Mouse (Mus musculus) left cerebral cortex, postnatal 36 days (tissue): ENCODE data around the gene Hmgn2. TPM values are rescaled to one million over a fixed set of nuclear protein-coding genes. Genes with fewer than 3 reads are reported as not detected.
"Not testable (repeated sequence)": the region's sequence is repeated elsewhere in the genome, so short reads cannot be mapped to it uniquely, and the experiment has no call there.

Experiments
- DNase-seq, 2 experiments: peaks; one replicate each; pipeline ENCODE4 v3.0.0; 2021 to 2022; ENCODE audit warnings: low spot score in 2 of 2, mixed read lengths in 1 of 2
- intact Hi-C: fragments of 180-260 bp; cut with DNase I; formaldehyde crosslinking; loops from one replicate; pipeline ENCODE4 v1.15.1; 2025
- total RNA-seq, 2 experiments: library from RNA; stranded (reverse); gene quantifications; 2 replicates each; pipeline ENCODE4 v1.2.3; 2021

Hmgn2 gene
- total RNA-seq = 100 to 1,000 TPM in 1 of 2 experiments, 10 to 100 TPM in 1; 97.3 to 117 TPM

DNA sequence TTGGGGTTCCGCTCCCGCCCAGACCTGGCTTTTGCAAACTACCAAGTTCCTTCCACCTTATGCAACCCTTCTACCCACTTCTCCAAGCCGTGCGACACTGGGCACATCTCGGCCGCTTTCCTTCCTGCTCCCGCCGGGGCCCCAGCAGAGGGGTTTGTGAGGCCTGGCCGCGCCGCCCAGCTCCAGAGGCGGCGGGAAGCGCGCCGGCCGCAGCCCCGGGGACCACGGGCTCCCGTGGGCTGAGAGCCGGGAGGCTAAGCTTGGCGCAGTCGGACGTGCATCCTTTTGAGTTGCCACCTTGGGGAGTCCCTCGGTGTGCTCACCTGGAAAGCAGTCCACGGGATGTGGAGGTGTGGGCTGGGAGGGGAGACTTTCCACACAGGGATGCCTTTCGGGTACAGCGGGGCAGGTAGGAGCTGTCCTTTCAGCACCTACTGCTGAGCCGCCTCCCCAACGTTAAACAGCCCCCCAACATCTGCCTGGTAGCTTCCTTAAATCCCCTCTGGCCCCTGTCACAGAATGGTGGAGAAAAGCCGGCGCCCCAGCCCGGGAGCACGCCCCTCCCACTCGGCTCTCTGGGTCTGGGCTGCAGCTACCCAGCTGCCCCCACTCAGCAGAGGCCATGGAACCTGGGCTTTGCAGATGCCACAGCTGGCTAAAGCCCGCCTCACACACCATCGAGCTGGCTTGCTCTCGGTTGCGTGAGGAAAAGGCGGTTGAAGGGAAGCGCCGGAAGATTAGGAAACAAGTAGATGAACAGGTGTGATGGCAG lies at the start of gene Hmgn2:
Hmgn2 (minus strand) TSS at position 501 of the 772 bp plus-strand sequence.
- peak; percentile 46 to 49 for DNase-seq
- intact Hi-C loops = no loop called here

DNA sequence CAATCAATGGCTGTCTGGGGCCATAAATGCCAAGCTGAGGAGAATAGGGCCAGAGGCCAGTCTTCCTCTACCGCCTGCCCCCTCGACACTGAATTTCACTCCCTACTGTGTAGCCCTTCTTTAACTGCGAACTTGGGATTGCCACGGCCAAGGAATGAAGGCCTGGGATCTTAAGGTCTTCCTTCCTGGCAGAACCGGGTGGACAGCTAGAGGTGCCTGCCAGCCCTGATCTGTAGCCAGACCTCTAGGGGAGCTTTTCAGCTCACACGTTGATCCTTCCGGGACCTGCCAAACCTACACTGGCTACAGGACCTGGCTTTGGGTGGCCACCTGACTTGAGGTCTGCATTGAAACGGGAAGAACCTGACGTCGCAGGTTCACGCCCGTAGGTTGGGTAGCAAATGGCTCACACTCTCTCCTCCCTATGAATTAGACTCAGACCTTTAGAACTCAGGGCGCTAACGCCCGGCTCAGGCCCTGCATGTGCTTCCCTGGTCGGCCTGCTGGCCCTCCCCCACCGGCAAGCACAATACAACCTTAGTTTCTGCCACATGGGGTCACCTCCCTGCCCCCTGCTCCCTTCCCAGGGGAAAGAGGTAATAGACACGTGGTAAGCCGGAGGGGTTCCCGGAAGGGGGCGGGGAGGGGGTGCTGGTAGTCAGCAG lies 48.9 kb upstream of the Hmgn2 start:
- DNase-seq = no peak
- intact Hi-C loops = no loop called here

DNA sequence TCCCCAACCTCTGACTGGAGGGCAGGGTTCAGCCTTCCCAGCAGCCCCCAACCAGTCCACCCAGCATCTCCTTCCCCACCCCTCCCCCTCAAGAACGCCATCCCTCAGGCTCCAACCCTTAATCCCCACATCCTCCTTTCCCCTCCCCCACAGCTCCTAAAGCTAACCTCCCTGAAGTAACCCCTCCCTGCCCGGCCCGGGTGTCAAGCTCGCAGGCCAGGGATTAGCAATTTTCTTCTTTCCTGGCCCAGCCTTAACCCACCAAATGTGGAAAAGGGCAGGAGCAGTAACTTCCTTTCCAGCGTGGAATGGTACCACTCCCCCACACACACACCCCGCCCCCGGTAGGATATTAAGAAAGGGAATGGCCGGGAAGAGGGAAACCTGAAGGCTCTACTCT lies 48.3 kb upstream of the Hmgn2 start:
- DNase-seq = no peak
- intact Hi-C loops = no loop called here

DNA sequence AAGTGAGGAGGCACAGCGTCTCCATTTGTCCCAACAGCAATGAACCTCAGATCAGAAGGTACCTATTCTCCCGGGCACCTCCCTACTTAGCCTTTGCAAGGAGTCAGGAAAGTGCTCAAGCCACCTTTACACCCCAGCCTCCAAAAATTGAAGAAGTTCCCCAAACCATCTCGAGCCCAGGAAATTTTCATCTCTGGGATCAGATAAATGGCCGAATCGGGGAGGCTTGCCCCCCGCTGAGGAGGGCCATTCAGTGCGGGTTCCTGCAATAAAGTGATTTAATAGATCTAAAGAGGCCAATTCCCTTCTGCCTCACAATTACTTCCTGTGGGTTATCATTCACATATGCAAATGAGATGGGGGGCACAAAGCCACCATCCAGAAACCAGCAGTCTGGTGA lies 47.8 kb upstream of the Hmgn2 start:
- DNase-seq = no peak
- intact Hi-C loops = no loop called here

DNA sequence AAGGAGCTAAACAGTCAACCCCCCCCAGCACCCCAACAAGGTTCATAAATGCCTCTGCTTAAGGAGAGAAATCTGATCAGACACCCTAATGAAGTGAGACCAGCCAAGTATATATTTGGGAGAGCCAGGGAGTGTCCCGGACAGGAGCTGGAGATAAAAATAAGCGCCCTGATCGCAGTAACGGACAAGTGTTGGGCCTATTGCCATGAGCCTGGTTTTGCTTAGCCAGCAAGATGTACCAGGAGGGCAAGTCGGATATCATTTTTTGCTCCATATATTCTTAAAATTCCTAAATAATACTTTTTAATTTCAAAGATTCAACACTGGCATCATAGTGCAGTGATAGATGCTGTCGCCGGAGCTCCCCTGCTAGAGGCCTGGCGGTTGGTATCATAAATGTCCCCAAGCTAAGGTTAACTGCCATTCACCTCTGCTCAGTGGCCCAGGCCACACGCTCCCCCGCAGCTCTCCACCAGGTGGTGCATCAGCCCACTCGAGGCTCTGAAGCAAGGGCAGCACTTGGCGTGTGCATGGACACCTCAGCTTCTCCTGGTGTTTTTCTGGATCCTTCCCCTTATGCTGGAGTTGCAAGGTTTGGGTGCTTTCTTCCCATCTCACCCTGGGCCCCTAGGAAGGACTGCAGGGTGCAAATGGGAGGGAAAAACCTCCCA lies 44.5 kb upstream of the Hmgn2 start:
- no peak for DNase-seq
- intact Hi-C loops = no loop called here

DNA sequence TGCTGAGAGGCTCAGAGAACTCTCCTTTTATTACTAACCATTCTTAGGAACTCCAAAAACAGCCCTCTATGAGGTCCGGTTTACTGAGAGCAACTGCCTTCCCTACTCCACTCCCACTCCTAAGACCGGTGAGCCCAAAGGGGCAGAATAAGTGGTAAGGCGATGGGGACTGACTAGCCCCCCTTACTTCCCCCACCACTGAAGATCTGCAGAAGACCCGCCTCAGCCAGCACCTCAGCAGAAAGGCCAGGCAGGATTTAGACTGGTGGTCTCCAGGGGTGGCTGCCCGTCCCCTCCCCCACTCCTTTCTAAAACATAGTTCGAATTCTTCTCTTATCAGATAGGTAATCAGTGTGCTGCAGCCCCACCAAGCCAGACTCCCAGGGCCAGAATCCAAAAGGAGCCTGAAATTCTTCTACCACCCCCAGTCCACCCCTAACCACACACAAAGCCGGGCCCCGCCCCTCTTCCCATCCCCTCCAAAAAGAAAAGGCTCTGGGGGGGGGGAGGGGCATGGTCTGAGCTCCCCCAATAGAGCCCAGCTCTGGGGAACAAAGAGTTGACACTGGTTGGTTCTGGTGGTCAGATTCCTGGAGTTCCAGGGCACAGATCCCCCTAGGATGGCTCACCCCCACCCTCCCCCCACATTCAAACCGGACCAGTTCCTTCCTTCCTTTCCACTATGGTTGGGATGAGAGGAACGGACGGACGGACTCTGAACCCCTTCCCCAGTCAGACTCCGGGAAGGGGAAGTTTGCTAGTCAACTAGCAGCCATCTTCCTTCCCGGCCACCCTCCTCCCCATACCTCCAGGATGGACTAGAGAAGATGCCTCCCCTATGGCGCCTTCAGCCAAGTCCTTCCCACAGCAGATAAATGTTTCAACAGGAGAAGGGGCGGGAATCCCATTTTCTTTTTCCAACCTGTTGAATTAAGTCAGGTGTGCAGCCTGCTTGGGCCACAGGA lies 43.3 kb upstream of the Hmgn2 start:
- intact Hi-C loops = no loop called here
- no peak for DNase-seq

DNA sequence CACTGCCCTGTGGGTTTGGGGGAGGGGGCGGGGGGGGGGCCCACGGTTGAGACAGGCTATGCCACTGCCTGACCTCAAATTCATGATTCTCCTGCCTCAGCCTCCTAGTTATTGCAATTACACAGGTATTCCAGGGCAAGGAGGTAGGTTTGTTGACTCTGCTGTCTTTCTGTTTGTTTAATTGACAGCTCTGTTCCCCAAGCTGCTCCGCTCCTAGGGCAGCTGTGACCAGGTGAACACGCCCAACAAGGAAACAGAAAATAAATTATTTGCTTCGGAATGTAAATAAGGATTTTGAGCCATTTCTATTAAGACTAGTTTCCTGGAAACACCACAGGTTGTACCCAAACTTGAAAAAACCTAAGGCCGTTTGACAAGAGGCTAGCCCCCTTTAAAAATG lies 41.3 kb upstream of the Hmgn2 start:
- intact Hi-C loops = no loop called here
- no peak for DNase-seq

DNA sequence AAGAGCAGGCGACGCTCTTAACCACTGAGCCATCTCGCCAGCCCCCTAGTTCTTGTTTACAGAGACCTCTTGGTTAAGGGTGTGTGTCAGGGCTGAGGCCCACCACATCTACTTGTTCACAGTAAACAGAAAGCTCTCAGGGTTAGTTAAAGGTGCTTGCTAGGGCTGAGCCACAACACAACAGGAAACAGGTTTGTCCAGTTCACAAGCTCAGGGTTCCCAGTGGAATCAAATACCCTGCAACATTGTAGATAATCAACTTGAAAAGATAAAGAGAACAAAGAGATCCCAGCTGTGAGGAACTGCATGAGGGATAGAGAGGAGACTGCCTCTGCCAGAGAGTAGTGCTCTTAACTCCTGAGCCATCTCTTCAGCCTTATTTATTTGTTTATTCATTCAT lies 38.4 kb upstream of the Hmgn2 start:
- DNase-seq = no peak
- intact Hi-C loops = no loop called here

DNA sequence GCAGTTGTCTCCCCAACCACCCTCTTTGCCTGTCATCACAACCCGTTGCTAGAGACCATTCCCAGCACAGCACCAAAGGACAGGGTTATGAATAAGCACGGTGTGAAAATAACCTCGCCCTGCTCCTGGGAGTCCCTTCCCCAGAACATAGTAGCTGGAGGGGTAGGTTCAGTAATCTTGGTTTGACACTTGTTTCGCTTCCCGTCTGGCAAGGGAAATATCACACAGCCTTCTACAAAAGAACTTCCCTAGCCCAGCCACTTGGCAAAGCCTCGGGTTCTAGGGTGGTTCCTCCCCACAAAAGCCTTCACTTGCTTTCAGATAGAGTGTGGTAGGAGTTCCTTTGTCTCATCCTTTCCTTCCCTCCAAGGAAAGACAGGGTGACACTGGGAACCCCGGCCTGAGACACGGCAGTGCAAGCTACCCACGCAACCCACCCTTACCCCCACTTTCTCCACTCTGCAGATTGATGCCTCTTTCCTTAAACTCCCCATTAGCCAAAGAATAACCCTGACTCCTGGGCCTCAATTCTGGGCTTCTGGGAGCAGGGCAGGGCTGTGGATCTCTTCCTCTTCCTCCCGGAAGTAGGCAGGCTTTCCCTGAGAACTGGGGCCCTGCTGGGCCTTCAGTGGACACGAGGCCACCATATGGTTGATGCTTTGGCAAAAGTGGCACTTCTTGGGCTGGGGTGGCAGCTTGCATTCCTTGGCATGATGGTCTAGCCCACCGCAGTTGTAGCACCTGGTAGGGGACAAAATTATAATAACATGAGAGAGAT lies 37.3 kb upstream of the Hmgn2 start:
- intact Hi-C loops = no loop called here
- DNase-seq = no peak

DNA sequence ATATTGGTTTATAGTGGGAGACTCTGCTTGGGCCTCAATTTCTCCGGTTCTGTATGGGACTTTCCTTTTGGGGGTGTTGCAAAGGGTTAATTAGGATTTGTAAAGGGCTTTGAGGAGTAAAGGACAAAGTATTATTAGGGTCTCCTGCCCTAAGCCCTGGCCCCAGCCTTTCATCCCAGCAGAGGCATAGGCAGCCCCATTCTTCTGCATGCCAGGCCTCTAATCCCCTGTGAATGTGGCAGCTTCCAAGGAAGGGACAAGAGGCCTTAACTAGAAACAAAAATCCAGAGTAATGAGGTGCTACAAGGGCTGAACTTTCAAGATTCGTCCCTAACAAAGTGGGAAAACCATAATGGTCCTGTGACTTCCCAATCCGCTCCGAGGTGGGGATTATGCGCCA lies 34.5 kb upstream of the Hmgn2 start:
- intact Hi-C loops = no loop called here
- DNase-seq = no peak

DNA sequence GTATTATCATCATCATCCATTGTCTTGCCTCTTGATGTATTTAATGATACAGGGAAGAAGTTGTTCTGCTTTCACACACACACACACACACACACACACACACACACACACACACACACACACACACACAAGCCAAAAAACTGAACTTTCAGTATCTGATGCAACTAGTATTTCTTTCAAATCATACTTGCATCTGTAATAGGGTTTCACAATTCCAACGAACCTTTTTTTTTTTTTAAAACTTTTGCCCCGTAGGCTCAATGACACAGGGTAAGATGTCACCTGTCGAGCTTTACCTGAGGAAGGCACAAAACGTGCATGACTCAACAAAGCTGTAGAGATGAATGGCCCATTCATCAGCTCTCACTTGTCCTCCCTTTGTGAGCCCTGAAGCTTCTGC lies 33.8 kb upstream of the Hmgn2 start:
- intact Hi-C loops = no loop called here
- DNase-seq = no peak

DNA sequence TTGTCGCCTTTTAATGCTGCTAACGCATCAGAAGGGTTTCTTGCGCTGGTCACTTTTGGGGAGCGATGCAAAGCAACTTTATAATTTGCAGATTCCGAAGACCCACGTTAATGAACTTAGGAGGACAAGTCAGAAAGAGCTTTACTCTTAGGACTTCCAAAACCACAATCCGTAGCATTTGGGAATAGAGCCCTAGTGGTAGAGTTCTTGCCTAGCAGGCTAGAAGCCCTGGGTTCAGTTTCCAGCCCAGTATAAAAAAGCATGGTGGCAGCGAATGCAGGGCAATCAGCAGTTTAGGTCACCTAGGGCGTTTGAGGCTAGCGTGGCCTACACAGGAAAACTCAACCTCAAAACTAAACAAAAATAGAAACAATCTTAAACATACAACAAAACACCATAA lies 33.3 kb upstream of the Hmgn2 start:
- DNase-seq = no peak
- intact Hi-C loops = no loop called here

DNA sequence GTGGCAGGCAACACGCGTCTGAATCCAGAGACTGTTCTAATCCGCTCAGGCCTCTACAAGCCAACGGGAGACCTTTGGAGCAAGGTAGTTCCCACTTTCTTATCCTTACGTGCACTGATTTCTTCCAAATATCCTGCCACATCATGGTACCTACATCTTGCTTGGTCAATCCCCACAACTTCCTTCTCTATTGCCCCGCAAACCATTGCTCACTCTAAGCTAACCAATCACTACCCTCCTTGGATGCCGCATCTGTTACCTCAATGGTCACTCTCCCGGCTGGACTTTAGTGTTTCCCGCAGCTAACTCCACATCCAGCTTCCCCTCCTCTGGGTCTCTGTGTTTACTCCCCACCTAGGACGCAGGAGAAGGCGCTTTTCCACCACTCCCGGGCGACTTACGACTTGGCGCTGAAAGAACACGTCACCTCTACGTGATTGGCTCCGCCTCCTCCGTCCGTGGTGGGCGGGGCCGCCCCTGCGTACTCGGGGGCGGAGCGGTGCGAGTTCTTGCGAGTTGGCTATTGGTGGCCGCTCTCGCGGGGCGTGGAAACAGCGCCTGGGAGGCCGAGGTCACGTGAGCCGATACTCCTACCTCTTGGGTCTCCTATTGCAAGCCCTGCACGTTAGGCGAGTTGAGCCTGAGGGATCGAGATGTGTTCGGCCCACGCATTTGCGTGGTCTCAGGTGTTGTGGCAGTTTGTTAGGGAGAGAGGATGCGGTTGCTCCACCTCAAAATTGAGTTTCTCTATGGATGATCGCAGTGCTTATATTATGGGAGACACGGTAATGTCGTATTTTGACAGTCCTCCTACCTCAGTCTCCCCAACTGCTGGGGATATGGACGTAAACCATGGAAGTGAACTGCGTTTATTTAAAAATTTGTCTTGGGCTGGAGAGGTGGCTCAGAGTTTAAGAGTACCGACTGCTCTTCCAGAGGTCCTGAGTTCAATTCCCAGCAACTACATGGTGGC lies 32.3 kb upstream of the Hmgn2 start, which contains the start of gene Dhdds:
Dhdds (minus strand) TSS at position 453 of the 973 bp plus-strand sequence.
- intact Hi-C loops = no loop called here
- DNase-seq = peak; percentile 93 to 96

DNA sequence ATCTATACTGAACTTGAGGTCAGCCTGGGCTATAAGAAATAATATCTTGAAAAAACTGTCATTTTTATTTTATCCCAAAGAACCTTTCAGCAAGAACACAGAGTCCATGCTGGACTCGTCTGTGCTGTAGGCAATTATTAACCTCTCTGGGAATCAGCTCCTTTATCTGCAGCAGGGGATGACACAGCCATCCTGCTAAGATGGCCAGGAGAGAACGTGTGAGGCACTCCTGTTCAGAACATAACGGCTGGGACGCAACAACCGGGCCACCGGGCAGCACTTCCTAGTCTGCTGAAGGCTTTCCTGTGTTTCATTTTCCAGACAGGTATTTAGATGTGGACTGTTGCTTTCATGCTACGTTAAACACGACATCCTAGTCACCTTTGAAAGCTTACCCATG lies 26.2 kb upstream of the Hmgn2 start:
- intact Hi-C loops = no loop called here
- no peak for DNase-seq

DNA sequence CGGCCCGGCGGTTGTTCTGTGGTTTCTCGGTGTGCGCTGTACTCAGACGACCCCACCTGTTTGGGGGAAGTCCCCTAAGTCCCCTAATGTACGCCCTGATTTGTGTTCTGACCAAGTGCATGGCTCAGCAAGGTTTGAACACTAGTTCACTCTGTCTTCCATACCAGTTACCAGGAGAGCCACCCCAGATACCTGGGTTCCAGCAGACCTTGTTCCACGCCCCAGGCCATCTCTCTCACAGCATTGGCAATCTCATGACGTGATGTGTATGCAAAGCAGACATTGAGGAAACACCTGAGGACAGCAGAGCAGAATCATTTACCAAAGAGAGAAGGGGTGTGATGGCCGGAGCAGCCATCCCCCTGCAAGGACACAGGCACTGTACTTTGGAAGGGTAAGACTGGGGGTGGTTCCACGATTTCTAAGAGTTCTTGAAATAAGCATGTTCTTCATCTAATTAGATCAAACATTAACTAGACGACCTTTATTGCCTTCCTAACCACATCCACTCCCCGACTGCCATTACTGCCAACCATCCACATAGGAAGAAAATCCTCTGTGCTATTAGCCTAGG lies 22.7 kb upstream of the Hmgn2 start:
- intact Hi-C loops = no loop called here
- no peak for DNase-seq

DNA sequence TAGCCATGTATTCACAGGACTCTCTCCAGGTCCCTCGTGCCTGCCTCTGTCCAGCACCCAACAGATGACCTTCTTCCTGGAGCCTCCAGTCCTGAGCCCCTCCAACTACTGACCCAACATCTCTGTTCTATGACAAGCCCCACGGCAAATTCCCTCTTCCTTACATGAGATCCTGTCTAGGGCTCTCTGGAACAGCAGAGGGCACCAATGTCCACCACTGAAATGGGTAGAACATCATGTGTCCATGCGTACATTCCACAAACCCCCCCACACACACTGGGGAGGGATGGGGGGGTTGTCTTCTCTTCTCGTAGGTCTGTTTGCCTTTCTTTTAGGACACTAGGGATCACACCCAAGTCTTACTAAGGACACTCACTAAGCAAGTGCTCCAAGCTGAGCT lies 21.6 kb upstream of the Hmgn2 start:
- no peak for DNase-seq

DNA sequence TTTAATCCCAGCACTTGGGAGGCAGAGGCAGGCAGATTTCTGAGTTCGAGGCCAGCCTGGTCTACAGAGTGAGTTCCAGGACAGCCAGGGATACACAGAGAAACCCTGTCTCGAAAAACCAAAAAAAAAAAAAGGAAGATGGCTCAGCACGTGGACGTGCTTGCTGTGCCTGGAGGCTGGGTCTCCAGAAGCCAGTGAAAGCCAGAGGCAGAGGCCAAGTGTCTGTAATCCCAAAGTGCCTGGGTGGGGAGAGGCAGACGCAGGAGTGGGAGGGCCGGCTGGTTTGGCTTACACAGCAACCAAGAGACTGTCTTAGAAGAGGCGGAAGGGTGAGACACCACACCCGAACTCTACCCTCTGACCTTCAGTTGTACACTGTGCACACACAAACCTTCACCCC lies 19.8 kb upstream of the Hmgn2 start:
- DNase-seq, intact Hi-C loops: not testable (repeated sequence)

More for the DNA sequence above, 21.6 kb upstream of the Hmgn2 start:
- intact Hi-C loops = no loop called here
